Mouse (Mus musculus): ENCODE measurements around the gene Rfwd3.
"Not testable (repeated sequence)": the region's sequence is repeated elsewhere in the genome, so short reads cannot be mapped to it uniquely, and the experiment has no call there.

The Rfwd3 gene

GRCm38 (mm10) chr8:111285603-111286002, 14.4 kb downstream of the Rfwd3 start:
- DNase-seq: no peak

GRCm38 (mm10) chr8:111282093-111282492, 17.9 kb downstream of the Rfwd3 start:
- no peak for DNase-seq

DNA sequence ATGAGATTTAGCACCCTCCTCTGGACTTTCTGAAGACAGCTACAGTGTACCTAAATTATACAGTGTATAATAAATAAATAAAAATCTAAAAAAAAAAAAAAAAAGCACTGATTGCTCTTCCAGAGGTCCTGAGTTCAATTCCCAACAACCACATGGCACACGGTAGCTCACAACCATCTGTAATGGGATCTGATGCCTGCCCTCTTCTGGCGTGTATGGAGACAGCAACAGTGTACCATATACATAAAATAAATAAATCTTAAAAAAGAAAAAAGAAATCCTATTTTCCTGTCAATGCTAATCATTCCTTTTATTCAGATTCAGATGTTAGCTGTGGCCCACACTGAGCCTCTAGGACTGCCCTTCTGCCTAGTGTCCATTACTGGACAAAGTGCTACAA, 31.7 kb downstream of the Rfwd3 start:
- no peak for DNase-seq

DNA sequence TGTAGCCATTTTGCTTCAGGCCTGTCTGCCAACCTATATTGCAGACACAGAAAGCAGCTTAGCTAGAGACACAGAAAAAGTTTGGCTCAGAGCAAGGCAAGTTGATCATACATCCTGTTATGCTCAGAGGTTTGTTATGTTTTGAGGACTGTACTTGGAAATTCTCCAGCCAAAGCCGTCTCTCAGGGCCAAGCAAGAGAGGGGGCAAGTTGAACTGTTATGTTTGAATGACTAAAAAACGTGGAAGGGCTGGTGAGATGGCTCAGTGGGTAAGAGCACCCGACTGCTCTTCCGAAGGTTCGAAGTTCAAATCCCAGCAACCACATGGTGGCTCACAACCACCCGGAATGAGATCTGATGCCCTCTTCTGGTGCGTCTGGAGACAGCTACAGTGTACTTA, 33.9 kb downstream of the Rfwd3 start:
- not testable (repeated sequence) for DNase-seq

GRCm38 (mm10) chr8:111264693-111265220, 35.3 kb downstream of the Rfwd3 start:
- no peak for DNase-seq

- no peak for DNase-seq
These were observed 38.0 kb downstream of the Rfwd3 start for GRCm38 (mm10) chr8:111261981-111262381.

- DNase-seq: no peak
These were observed 39.8 kb downstream of the Rfwd3 start for GRCm38 (mm10) chr8:111260251-111260650.

DNA sequence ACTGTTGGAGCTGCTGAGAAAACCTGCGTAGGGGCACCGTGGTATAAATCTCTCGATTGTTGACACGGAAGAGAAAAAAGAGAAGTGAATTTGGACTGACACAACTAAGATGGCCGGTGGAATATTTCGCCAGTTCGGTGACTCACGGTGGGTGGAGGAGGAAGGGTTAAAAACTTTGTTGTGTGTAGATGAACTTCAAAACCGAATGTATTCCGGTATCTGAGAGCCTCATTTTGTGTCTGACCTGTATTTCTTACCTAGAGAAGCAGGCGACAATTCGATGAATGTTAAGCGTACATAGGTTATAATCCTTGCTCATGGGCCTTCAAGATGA, 40.6 kb downstream of the Rfwd3 start:
- no peak for DNase-seq

GRCm38 (mm10) chr8:111258631-111259407, 41.2 kb downstream of the Rfwd3 start, which contains the start of gene Glg1:
Glg1 (minus strand) TSS chr8:111259216.
- peak; percentile 93 to 96 for DNase-seq

GRCm38 (mm10) chr8:111258010-111258630, 41.9 kb downstream of the Rfwd3 start:
- DNase-seq: no peak

GRCm38 (mm10) chr8:111252487-111253112, 47.4 kb downstream of the Rfwd3 start:
- DNase-seq: no peak

DNA sequence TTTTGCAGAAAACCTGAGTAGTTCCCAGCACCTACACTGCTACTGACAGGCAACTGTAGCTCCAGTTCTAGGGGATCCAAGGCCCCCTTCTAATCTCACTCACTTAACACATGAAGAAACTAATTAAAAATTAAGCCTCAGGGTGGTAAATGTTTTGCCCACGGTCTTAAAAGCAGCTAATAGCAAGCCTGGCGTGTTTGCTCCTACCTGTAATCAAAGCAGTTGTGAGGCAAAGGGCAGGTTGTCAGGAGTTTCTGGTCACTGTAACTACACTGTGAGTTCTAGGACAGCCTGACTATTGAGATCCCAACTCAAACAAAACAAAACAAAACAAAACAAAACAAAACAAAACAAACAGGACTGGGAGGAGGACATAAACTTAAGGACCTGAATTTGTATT, 49.9 kb downstream of the Rfwd3 start:
- no peak for DNase-seq

DNA sequence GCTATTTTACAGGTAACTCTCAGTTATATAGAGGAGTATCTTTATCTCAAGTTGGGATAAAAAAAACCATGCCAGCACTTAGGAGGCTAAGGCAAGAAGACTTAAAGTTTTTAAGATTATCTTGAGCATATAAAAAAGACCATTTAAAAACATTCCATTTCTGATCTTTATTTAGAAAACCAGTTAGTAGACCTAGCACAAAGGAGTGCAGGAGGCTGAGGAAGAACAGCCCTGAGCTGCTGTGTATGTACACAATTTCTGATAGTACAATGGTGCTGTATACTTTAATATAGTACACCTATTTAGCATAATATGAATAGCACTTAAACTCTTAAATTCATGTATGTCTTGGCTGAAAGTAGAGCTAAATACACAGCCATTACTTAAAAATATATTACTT, 51.9 kb downstream of the Rfwd3 start:
- no peak for DNase-seq

GRCm38 (mm10) chr8:111246864-111247263, 53.2 kb downstream of the Rfwd3 start:
- not testable (repeated sequence) for DNase-seq

DNA sequence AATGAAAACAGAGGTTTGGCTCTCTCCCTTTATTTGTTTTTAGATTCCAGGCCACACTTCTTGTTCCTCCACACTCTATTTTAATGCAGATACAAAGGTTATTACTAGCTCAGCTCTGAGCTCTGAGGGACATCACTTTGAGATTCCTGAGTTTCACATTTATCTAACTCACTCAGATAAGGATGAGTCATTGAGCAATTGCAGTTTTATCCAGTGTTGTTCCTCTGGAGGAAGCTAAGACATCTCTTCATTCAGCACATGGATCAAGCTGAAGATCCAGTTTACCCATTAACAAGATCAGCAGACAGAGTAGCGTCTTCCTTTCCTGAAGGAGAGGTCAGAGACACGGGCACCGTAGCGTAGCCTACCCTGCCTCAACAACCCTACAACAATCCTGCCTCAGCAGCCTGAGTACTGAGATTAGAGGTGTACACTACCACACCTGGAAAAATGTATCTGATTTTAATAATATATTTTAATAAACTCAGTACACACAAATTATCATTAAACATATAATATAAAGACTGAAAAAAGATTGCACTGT, 53.7 kb downstream of the Rfwd3 start:
- DNase-seq: no peak

DNA sequence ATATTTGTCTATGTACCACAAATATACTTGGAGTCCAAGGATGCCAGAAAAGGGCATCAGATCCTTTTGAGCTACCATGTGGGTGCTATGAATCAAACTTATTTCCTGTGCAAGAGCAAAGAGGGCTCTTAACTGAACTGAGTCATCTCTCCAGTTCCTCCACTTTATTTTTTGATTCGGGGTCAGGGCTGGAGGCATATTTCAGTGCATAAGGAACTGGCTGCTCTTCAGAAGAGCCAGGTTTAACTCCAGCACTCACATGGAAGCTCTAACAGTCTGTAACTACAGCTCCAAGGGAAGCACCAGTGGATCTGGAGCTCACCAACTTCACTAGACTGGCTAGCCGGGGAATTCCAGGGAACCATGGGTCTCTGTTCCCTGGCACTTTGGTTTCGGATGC, 62.7 kb downstream of the Rfwd3 start:
- no peak for DNase-seq

DNA sequence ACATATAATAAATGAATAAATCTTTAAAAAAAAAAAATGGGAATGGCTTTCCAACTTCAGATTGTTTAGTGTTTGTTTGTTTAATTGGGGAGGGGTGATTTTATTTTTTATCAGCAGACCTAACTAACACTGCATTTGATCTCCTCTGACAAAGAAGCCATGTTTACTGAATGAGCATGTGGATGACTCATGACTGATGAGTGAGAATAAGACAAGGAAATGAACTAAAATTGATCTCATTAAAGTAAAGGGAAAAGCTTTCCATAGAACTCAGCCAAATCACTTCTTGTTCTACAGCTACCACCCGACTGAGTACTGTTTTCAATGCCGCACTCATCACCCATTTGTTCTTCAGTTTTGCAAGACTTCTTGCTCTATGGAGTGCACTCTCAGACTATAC, 66.3 kb downstream of the Rfwd3 start:
- no peak for DNase-seq

DNA sequence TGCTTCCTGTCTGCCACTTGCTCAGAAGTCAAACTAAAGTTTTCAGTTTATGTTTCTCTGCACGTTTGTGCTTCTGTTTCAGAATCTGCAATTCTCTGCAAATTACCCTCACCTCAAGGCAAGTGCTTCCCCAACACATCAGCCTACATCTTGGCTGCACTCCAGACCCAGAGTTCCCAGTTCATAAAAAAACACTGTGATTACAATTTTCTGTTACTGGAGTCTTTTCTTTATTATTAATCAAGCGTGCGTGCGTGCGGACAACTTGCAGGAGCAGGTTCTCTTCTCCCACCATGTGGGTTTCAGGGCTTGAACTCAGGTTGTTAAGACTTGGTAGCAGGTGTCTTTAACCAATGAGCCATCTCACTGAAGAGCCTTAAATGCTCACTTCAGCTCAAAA, 75.9 kb downstream of the Rfwd3 start:
- DNase-seq: peak in 1 of 2 experiments; percentile 24
